Mouse (Mus musculus) ES-CJ7 (cell line): ENCODE measurements around the gene Gm11037.

ENCODE experiments used
- DNase-seq: peaks from one replicate; pipeline ENCODE4 v3.0.0; 2011; ENCODE audit warnings: low read depth, low spot score

The Gm11037 gene

GRCm38 (mm10) chr2:131179246-131179886 lies 46.1 kb downstream of the Gm11037 start:
- DNase-seq = peak; percentile 76

- peak; percentile 83 for DNase-seq
Observed at GRCm38 (mm10) chr2:131179990-131180587, 46.8 kb downstream of the Gm11037 start, which contains the start of gene Cenpb. Gene Cenpb, minus strand, starts transcription at chr2:131180067.
